Mouse (Mus musculus): ENCODE measurements around the gene Csnk1g1. TPM values are rescaled to one million over a fixed set of nuclear protein-coding genes. Genes with fewer than 3 reads are reported as not detected.

Gene Csnk1g1
- polyA plus RNA-seq, 1 experiment from 2014 or later: 22.9 TPM

DNA sequence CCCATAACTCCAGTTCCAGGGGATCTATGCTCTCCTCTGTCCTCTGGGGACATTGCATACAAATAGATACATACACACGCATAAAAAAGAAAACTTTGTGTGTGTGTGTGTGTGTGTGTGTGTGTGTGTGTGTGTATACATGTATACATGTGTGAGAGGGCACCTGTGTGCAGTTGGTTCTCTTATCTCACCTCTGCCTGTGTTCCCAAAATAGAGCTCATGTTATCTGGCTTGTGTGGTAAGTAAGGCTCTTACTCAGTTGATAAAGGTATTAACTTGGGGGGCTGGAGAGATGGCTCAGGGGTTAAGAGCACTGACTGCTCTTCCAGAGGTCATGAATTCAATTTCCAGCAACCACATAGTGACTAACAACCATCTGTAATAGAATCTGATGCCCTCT, 8.3 kb downstream of the Csnk1g1 start:
- no peaks in the 10 kb centered on the region for H3K9me3 ChIP-seq
- no peaks in the 10 kb centered on the region for H3K27me3 ChIP-seq
- 92% methylated on average over 1 of the region's 1 CpGs for WGBS
- H3K4me1 ChIP-seq (replicated peaks): no peaks in the 10 kb centered on the region
- no peak overlapping the region for H3K4me2 ChIP-seq
- no peak overlapping the region for H3K9ac ChIP-seq
- H3K36me3 ChIP-seq: no peaks in the 10 kb centered on the region
- no peak for ATAC-seq (ENCODE audit: low FRiP score, low read depth)
- H3K27ac ChIP-seq (replicated peaks): no peak overlapping the region
- no peak overlapping the region for H3K4me3 ChIP-seq

DNA sequence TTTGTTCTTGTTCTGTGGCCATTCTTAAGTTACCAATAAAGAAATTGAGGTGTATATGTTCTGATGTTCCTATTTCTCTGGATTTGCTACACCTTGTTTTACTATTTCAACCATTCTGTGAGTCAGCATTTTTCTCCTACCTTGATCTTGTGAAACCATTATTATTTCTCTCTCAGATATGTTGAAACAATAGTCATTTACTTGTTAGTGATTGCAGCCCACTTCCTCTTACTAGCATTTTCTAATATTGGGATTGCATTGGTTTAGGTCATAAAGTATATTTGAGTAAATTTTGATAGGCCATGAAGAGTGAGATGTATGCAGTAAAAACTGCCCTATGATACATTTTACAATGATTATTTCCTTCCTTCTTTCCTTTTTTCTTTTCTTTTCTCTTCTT, 19.7 kb downstream of the Csnk1g1 start:
- no peaks in the 10 kb centered on the region for H3K4me1 ChIP-seq (replicated peaks)
- no peaks in the 10 kb centered on the region for H3K9me3 ChIP-seq
- H3K36me3 ChIP-seq: no peaks in the 10 kb centered on the region
- no peak overlapping the region for H3K4me3 ChIP-seq
- no peak overlapping the region for H3K9ac ChIP-seq
- ATAC-seq (ENCODE audit: low FRiP score, low read depth): no peak
- H3K4me2 ChIP-seq: no peak overlapping the region
- no peak overlapping the region for H3K27ac ChIP-seq (replicated peaks)
- no peaks in the 10 kb centered on the region for H3K27me3 ChIP-seq

DNA sequence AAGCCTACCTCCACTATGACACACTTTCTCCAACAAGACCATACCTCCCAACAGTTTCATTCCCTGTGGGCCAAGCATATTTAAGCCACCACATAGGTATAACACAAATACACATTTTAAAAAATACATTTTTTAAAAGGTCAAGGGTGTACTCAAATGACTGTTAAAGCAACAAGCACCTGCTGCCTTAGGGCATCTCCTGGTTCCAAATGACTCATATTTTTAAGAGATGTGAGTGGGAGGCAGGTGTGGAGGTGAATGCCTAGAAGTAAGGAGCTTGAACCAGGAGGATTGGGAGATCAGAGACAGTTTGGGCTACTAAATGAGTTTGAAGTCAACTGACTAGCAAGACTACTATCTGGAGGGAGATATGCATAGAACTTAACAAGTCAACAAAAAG, 21.1 kb downstream of the Csnk1g1 start:
- Histone ChIP-seq H3K27me3 (no peaks in the 10 kb centered on the region), H3K4me1 (replicated peaks) (no peaks in the 10 kb centered on the region), H3K9me3 (no peaks in the 10 kb centered on the region), H3K27ac (replicated peaks) (no peak overlapping the region), H3K36me3 (no peaks in the 10 kb centered on the region), H3K4me3 (no peak overlapping the region), H3K9ac (no peak overlapping the region), H3K4me2 (no peak overlapping the region)
- ATAC-seq (ENCODE audit: low FRiP score, low read depth): no peak

DNA sequence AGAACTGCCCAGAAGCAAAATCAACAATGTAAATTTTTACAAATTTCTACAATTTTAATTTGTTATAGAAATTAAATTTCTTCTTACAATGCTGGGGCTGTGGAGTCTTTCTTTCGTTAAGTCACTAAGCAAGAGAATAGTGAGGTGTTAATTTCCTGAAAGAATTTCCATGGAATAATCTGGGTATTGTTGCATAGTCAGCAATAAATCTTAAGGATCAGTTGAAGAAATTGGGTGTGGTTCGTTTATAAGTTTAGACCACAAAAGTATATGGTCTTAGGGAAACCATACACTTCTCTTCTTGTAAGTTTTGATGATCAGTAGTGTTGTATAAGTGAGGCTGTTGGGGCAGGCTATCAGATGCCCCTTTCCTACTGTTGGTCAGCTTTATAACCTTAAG, 28.8 kb downstream of the Csnk1g1 start:
- H3K27me3 ChIP-seq: no peaks in the 10 kb centered on the region
- H3K4me3 ChIP-seq: no peak overlapping the region
- H3K9ac ChIP-seq: no peak overlapping the region
- no peaks in the 10 kb centered on the region for H3K36me3 ChIP-seq
- H3K4me2 ChIP-seq: no peak overlapping the region
- no peaks in the 10 kb centered on the region for H3K9me3 ChIP-seq
- no peak for ATAC-seq (ENCODE audit: low FRiP score, low read depth)
- H3K4me1 ChIP-seq (replicated peaks): no peaks in the 10 kb centered on the region
- 93% methylated on average over 2 of the region's 2 CpGs for WGBS
- no peak overlapping the region for H3K27ac ChIP-seq (replicated peaks)

DNA sequence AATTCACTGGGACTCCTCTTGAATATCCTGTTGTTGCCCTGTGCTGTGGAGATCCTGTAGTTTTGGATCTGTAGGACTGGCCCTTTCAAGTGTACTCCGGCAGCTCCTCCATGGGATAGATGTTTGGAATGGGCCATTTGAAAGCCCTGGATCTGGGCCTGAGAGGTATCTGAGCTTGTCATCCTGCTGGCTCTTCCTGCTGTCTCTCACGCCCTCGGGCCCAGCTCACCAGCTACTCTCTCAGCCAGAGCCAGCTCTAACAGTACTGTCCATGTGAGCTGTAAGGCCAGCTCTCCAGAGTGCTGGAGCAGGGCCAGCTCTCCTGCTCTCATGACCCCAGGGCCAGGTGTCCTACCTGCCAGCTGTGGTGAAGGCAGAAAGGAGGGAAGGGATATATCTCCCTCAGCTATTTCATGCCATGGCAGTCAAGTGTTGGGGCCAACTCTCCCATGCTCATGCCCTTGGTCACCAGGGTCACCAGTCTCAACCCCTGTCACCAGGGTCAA, 42.4 kb downstream of the Csnk1g1 start:
- H3K9ac ChIP-seq: no peak overlapping the region
- H3K27ac ChIP-seq (replicated peaks): no peak overlapping the region
- WGBS: 96% methylated on average over 3 of the region's 3 CpGs
- H3K27me3 ChIP-seq: no peaks in the 10 kb centered on the region
- ATAC-seq (ENCODE audit: low FRiP score, low read depth): no peak
- H3K4me1 ChIP-seq (replicated peaks): no peaks in the 10 kb centered on the region
- H3K36me3 ChIP-seq: no peaks in the 10 kb centered on the region
- no peak overlapping the region for H3K4me2 ChIP-seq
- no peak overlapping the region for H3K4me3 ChIP-seq
- no peaks in the 10 kb centered on the region for H3K9me3 ChIP-seq

DNA sequence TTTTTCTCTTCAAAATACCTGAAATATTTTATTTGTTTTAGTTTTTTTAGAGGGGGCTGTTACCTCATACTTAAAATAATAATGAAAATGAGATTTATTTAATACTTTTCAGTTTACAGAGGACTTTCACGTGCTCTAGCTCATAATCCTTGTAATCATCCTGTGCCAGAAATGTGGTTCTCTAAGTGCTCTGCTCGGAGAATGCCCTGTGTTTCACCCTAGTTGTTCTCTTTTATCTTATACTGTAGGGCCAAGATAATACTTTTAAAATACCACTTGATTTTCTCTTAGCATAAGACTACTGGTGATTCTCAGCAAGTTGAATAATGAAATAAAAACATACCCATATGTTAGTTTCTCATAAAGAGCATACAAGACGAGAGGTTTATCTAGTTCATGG, 61.3 kb downstream of the Csnk1g1 start:
- no peaks in the 10 kb centered on the region for H3K36me3 ChIP-seq
- 82% methylated on average over 3 of the region's 3 CpGs for WGBS
- no peak overlapping the region for H3K4me3 ChIP-seq
- no peaks in the 10 kb centered on the region for H3K27me3 ChIP-seq
- no peak for ATAC-seq (ENCODE audit: low FRiP score, low read depth)
- H3K4me1 ChIP-seq (replicated peaks): no peaks in the 10 kb centered on the region
- H3K9me3 ChIP-seq: no peaks in the 10 kb centered on the region
- H3K4me2 ChIP-seq: no peak overlapping the region
- H3K27ac ChIP-seq (replicated peaks): no peak overlapping the region
- H3K9ac ChIP-seq: no peak overlapping the region

DNA sequence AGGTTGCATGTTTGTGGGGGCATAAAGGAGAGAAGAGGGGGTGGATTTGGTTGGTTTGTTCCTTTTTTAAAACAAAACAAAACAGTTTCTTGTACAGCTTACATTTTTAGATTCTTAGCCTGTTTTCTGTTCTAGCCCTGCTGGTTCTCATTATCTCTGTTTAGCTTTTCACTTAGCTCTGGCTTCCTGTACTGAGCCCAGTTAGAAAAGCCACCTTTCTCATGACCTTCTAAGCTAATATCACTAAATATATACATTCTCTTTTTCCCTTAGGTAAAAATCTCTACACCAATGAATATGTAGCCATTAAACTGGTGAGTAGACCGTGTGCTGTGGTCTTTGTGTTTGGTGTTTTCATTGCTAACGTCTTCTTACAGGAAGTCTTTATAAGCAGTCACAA, 64.5 kb downstream of the Csnk1g1 start:
- H3K27ac ChIP-seq (replicated peaks): no peak overlapping the region
- H3K4me1 ChIP-seq (replicated peaks): no peaks in the 10 kb centered on the region
- WGBS: 86% methylated on average over 2 of the region's 2 CpGs

DNA sequence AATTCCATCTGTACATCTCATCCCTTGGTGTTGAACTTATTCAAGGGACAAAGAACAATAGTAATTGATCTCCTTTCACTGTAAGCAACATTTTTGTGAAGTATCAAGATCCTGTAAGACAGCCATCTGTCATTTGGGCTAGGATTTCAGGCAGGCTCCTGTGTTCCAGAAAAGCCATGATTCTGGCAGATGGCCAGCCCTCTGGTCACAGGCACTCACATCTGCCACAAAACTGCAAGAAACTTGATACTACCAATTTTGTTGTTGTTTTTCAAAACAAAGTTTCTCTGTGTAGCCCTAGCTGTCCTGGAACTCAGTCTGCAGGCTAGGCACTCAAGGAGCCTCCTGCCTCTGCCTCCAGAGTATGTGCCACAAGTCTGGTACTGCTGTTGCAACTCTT, 67.2 kb downstream of the Csnk1g1 start:
- Histone ChIP-seq H3K9me3 (no peaks in the 10 kb centered on the region), H3K27me3 (no peaks in the 10 kb centered on the region), H3K4me2 (no peak overlapping the region), H3K4me1 (replicated peaks) (no peaks in the 10 kb centered on the region), H3K4me3 (no peak overlapping the region), H3K36me3 (no peaks in the 10 kb centered on the region), H3K27ac (replicated peaks) (no peak overlapping the region), H3K9ac (no peak overlapping the region)
- no peak for ATAC-seq (ENCODE audit: low FRiP score, low read depth)

More for the DNA sequence above, 64.5 kb downstream of the Csnk1g1 start:
- no peak overlapping the region for H3K9ac ChIP-seq
- H3K27me3 ChIP-seq: no peaks in the 10 kb centered on the region
- ATAC-seq (ENCODE audit: low FRiP score, low read depth): no peak
- no peak overlapping the region for H3K4me3 ChIP-seq
- no peaks in the 10 kb centered on the region for H3K9me3 ChIP-seq
- H3K4me2 ChIP-seq: no peak overlapping the region
- no peaks in the 10 kb centered on the region for H3K36me3 ChIP-seq

DNA sequence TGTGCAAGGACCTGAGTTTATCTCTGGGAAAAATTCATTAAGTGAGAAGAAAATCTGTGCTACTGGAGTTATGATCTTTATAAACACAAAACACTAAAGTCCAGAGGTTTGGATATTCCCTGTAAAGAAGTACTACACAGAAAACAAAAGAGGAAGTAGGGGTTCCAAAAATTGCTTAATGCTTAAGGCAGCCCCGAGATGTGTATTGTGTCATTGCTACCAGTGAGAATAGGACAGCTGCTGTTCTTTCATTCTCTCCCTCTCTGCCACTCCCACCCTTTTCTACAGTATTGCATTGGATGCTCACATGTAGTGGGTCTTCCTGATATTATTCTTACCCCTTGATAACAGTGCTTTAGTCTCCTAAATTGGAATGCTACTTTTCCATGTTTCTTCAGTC, 74.1 kb downstream of the Csnk1g1 start:
- Histone ChIP-seq H3K27me3 (no peaks in the 10 kb centered on the region), H3K4me2 (no peak overlapping the region), H3K4me1 (replicated peaks) (no peaks in the 10 kb centered on the region), H3K27ac (replicated peaks) (no peak overlapping the region), H3K4me3 (no peak overlapping the region), H3K9ac (no peak overlapping the region), H3K9me3 (no peaks in the 10 kb centered on the region), H3K36me3 (no peaks in the 10 kb centered on the region)
- ATAC-seq (ENCODE audit: low FRiP score, low read depth): no peak
- WGBS: 71% methylated on average over 1 of the region's 1 CpGs

DNA sequence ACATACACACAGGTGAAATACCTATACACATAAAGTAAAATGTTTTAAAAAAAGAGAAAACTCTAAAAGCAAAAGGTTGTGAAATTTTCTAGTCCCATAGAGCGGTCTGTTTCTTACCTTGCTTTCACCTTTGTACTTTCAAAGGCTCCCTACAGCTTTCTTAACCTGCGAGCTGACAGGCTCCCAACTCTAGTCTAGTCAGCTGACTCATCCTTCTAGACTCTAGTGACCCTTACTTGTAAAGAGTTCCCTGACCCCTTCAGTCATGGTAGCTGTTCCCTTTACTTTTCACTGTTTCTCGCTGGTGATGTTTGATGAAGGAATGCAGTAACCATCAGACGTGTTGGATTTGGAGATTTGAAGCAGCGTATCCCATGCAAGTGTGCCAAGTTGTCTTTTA, 78.3 kb downstream of the Csnk1g1 start:
- Histone ChIP-seq H3K27ac (replicated peaks) (no peak overlapping the region), H3K9ac (no peak overlapping the region), H3K4me3 (no peak overlapping the region), H3K4me1 (replicated peaks) (no peaks in the 10 kb centered on the region), H3K4me2 (no peak overlapping the region), H3K36me3 (no peaks in the 10 kb centered on the region), H3K27me3 (no peaks in the 10 kb centered on the region), H3K9me3 (no peaks in the 10 kb centered on the region)
- WGBS: 79% methylated on average over 5 of the region's 5 CpGs
- ATAC-seq (ENCODE audit: low FRiP score, low read depth): no peak

DNA sequence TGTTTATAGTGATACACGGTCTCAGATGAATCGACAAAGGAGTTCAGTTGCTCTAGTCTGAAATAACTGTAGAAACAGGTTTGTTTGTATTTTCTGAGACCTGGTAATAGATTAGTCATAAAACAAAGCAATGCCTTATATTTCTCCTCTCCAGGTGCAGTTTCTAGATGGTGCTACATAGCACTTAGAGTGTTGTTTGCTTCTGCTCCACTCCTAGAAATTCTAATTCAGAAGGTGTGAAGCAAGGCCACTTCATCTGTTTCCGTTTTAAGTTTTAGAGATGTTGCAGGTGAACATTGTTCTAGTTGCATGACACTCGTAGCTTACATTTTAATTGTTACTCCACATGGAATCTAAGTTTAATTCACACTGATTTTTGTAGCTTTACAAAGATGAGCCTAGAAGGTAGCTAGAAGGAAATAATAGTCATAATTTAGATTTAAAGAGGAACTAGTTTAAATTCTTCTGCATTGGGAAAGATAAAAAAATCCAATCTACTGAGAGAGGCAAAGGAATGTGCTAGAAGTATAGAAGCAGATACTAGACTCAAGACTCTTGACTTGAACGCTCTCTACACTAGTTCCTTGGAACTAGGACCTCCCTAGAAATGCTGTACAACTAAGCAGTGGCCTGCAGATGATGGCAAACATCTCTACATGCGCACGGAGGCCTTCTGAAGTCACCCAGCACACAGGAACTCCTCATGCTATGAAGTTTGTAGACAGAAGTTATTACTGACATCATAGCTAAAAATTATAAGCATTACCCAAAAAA, 87.1 kb downstream of the Csnk1g1 start:
- Histone ChIP-seq H3K27me3 (no peaks in the 10 kb centered on the region), H3K36me3 (no peaks in the 10 kb centered on the region), H3K27ac (replicated peaks) (no peak overlapping the region), H3K9me3 (no peaks in the 10 kb centered on the region), H3K4me3 (no peak overlapping the region), H3K4me2 (no peak overlapping the region), H3K4me1 (replicated peaks) (no peaks in the 10 kb centered on the region; the same call in 1 of the 2 replicates), H3K9ac (no peak overlapping the region)
- ATAC-seq (ENCODE audit: low FRiP score, low read depth): no peak
- 96% methylated on average over 7 of the region's 7 CpGs for WGBS

DNA sequence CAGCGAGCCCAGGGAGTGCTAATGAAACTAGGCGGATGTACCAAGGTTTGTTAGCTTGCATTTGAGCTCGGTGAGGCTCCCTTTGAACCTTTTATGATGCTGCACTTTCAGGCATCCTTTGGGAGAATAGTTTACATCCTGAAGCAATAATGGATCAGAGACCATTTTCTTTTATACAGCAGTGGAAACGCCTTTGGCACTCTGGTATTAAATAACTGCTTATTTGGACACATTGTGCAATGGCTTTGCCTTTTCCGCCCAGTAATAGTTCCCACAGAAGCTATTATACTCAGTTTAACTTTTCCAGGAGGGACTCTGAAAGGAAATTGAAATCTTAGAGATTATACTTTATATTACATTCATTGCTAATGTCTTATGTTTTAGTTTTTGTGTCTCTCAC, 90.2 kb downstream of the Csnk1g1 start:
- no peak overlapping the region for H3K4me2 ChIP-seq
- no peaks in the 10 kb centered on the region for H3K27me3 ChIP-seq
- peaks cover 8% of the 10 kb centered on the region; the same call in 1 of the 2 replicates for H3K36me3 ChIP-seq
- H3K4me3 ChIP-seq: no peak overlapping the region
- ATAC-seq (ENCODE audit: low FRiP score, low read depth): no peak
- no peaks in the 10 kb centered on the region for H3K9me3 ChIP-seq
- 56% methylated on average over 5 of the region's 5 CpGs for WGBS
- H3K27ac ChIP-seq (replicated peaks): no peak overlapping the region
- no peaks in the 10 kb centered on the region; the same call in 1 of the 2 replicates for H3K4me1 ChIP-seq (replicated peaks)
- no peak overlapping the region for H3K9ac ChIP-seq

DNA sequence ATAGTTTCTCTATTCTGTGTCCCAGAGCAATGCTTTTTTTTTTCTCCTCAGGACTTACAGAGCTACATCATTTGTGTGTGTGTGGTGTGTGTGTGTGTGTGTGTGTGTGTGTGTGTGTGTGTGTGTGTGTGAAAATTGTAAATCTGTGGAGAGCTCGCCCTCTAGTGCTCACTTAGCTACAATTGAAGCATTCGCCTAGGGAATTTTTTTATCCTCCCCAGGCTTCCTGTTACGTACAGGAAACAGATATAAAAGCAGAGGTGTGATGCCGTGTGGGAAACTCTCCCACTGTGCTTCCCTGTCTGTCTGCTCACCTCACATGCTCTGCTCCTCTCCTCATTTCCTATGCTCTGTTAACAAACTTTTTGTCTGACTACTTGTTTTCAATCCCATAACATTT, 95.7 kb downstream of the Csnk1g1 start:
- Histone ChIP-seq H3K9me3 (no peaks in the 10 kb centered on the region), H3K4me1 (replicated peaks) (no peaks in the 10 kb centered on the region), H3K4me2 (0 out of 2 replicates have a peak overlapping the region, but pooled peaks have one; percentile 7), H3K27ac (replicated peaks) (no peak overlapping the region), H3K27me3 (no peaks in the 10 kb centered on the region), H3K4me3 (no peak overlapping the region), H3K9ac (no peak overlapping the region), H3K36me3 (peaks cover 16% of the 10 kb centered on the region)
- WGBS: 53% methylated on average over 4 of the region's 4 CpGs
- no peak for ATAC-seq (ENCODE audit: low FRiP score, low read depth)

Data from hindbrain, embryonic 15.5 days (tissue).